Mouse (Mus musculus) CH12.LX (cell line): ENCODE measurements at regions not wholly inside any gene's neighbourhood (a gene's known extent, or its start where the extent isn't known, plus 50 kb on each side); places are given as distances from the start of the nearest gene placed in this dataset.

Experiments
- DNase-seq: peaks from one replicate; pipeline ENCODE4 v3.0.0-alpha.2; 2013; ENCODE audit errors: extremely low read depth
- H3K27ac ChIP-seq: 2 replicates; pipeline ENCODE4 v1.5.1; 2012; ENCODE audit warnings: low read depth, mild to moderate bottlenecking, control low read depth, moderate library complexity; ENCODE audit not compliant: insufficient read depth
- H3K27me3 ChIP-seq: replicated peaks from 2 replicates; pipeline ENCODE3; 2012; ENCODE audit warnings: inconsistent platforms
- H3K36me3 ChIP-seq, 2 experiments: replicated peaks in 1 of 2; 2 replicates each; pipeline versions ENCODE3 to v1.6.1; 2012; ENCODE audit warnings: inconsistent platforms in 1 of 2, low read length in 1 of 2, mild to moderate bottlenecking in 1 of 2, mixed read lengths in 1 of 2, moderate library complexity in 1 of 2; ENCODE audit not compliant: control insufficient read depth in 1 of 2, insufficient read depth in 1 of 2
- H3K4me1 ChIP-seq, 2 experiments: 2 replicates each; pipeline ENCODE4 v1.6.1; 2012; ENCODE audit warnings: inconsistent platforms in 1 of 2, moderate library complexity in 1 of 2; ENCODE audit not compliant: insufficient read depth in 2 of 2, control insufficient read depth in 1 of 2
- H3K4me2 ChIP-seq: 2 replicates; pipeline ENCODE4 v1.6.1; 2012; ENCODE audit warnings: low read depth, mild to moderate bottlenecking, control low read depth; ENCODE audit not compliant: poor library complexity, insufficient read depth, severe bottlenecking
- H3K4me3 ChIP-seq, 3 experiments: fragments of 150-350 bp in 1 of 3; sonication (generic) in 1 of 3; replicated peaks in 1 of 3; 2 replicates each; pipeline versions ENCODE3 to v1.5.1; 2011 to 2012; ENCODE audit warnings: low read depth in 2 of 3, low read length in 2 of 3, mild to moderate bottlenecking in 2 of 3, moderate library complexity in 2 of 3, control low read depth in 1 of 3, improper control_type of control experiment in 1 of 3, inconsistent platforms in 1 of 3, mixed read lengths in 1 of 3; ENCODE audit not compliant: poor library complexity in 1 of 3
- H3K79me2 ChIP-seq: replicated peaks from 2 replicates; pipeline ENCODE4 v1.6.1; 2012; ENCODE audit warnings: mild to moderate bottlenecking, moderate library complexity; ENCODE audit not compliant: control insufficient read depth, poor library complexity, insufficient read depth, severe bottlenecking; ENCODE audit errors: extremely low read depth
- H3K9ac ChIP-seq: 2 replicates; pipeline ENCODE4 v1.6.1; 2012; ENCODE audit warnings: low read depth, mild to moderate bottlenecking, control low read depth, moderate library complexity; ENCODE audit not compliant: insufficient read depth
- H3K9me3 ChIP-seq: replicated peaks from 2 replicates; pipeline ENCODE3; 2012; ENCODE audit warnings: low read length, inconsistent platforms, mixed read lengths
- CTCF ChIP-seq, 2 experiments: IDR thresholded peaks in 1 of 2; conservative IDR thresholded peaks in 1 of 2; 2 replicates each; pipeline ENCODE4 v1.5.1; 2011 to 2012; ENCODE audit warnings: low read depth in 2 of 2, low read length in 2 of 2, improper control_type of control experiment in 1 of 2, inconsistent platforms in 1 of 2, mild to moderate bottlenecking in 1 of 2, moderate library complexity in 1 of 2
- E2F4 ChIP-seq: IDR thresholded peaks from 2 replicates; pipeline ENCODE4 v1.6.1; 2011; ENCODE audit warnings: low read depth, low read length, improper control_type of control experiment; ENCODE audit not compliant: insufficient replicate concordance
- ELF1 ChIP-seq: IDR thresholded peaks from 2 replicates; pipeline ENCODE4 v1.6.1; 2014; ENCODE audit warnings: low read depth, mild to moderate bottlenecking, inconsistent platforms, low read length, improper control_type of control experiment
- EP300 ChIP-seq: IDR thresholded peaks from 2 replicates; pipeline ENCODE4 v1.6.1; 2011; ENCODE audit warnings: low read length, improper control_type of control experiment
- GABPA ChIP-seq: IDR thresholded peaks from 2 replicates; pipeline ENCODE4 v1.6.1; 2012; ENCODE audit warnings: low read depth, low read length, improper control_type of control experiment, inconsistent platforms; ENCODE audit not compliant: insufficient replicate concordance
- JUN ChIP-seq: IDR thresholded peaks from 2 replicates; pipeline ENCODE4 v1.6.1; 2011; ENCODE audit warnings: low read depth, mild to moderate bottlenecking, low read length, improper control_type of control experiment, moderate library complexity; ENCODE audit not compliant: insufficient read depth
- MEF2A ChIP-seq: IDR thresholded peaks from 2 replicates; pipeline ENCODE4 v1.6.1; 2014; ENCODE audit warnings: low read depth, mild to moderate bottlenecking, inconsistent platforms, low read length, improper control_type of control experiment, borderline replicate concordance
- MXI1 ChIP-seq: IDR thresholded peaks from 2 replicates; pipeline ENCODE4 v1.6.1; 2011; ENCODE audit warnings: mild to moderate bottlenecking, low read depth, low read length, improper control_type of control experiment
- MYC ChIP-seq: IDR thresholded peaks from 2 replicates; pipeline ENCODE4 v1.6.1; 2011; ENCODE audit warnings: low read depth, mild to moderate bottlenecking, improper control_type of control experiment, low read length
- NELFE ChIP-seq: IDR thresholded peaks from 2 replicates; pipeline ENCODE4 v1.6.1; 2011; ENCODE audit warnings: low read depth, low read length, improper control_type of control experiment
- NRF1 ChIP-seq: IDR thresholded peaks from 2 replicates; pipeline ENCODE4 v1.6.1; 2014; ENCODE audit warnings: low read depth, mild to moderate bottlenecking, inconsistent platforms, low read length, improper control_type of control experiment, moderate library complexity
- RCOR1 ChIP-seq: conservative IDR thresholded peaks from 2 replicates; pipeline ENCODE4 v1.6.1; 2012; ENCODE audit warnings: low read depth, mild to moderate bottlenecking, inconsistent platforms, low read length, improper control_type of control experiment
- SIN3A ChIP-seq: IDR thresholded peaks from 2 replicates; pipeline ENCODE4 v1.6.1; 2012; ENCODE audit warnings: low read length, improper control_type of control experiment, inconsistent platforms
- USF1 ChIP-seq: IDR thresholded peaks from 2 replicates; pipeline ENCODE4 v1.6.1; 2014; ENCODE audit warnings: low read depth, mild to moderate bottlenecking, inconsistent platforms, low read length, improper control_type of control experiment
- ZKSCAN1 ChIP-seq: IDR thresholded peaks from 2 replicates; pipeline ENCODE4 v1.6.1; 2012; ENCODE audit warnings: low read depth, inconsistent platforms, low read length, improper control_type of control experiment, borderline replicate concordance
- dilution Hi-C: fragments of 300-500 bp; cut with MboI; formaldehyde crosslinking; loops from 2 replicates; pipeline ENCODE4 v1.14.3; 2020; ENCODE audit warnings: low sequenced_read_pairs; ENCODE audit not compliant: extremely low pct_unique_long_range_greater_than_20kb, extremely low pct_ligation_motif_present
- in situ Hi-C: fragments of 300-500 bp; cut with MboI; formaldehyde crosslinking; loops from 3 replicates; pipeline ENCODE4 v1.14.3; 2019; ENCODE audit warnings: low sequenced_read_pairs, low pct_ligation_motif_present, low pct_unique_long_range_greater_than_20kb, mixed read lengths

- dilution Hi-C loops, result no loop called here
- Histone ChIP-seq H3K27ac (no peak overlapping the region), H3K9ac (no peak overlapping the region), H3K4me3 (no peak overlapping the region), H3K4me1 (no peaks in the 10 kb centered on the region), H3K36me3 (no peaks in the 10 kb centered on the region), H3K4me2 (no peak overlapping the region), H3K79me2 (no peaks in the 10 kb centered on the region), H3K27me3 (no peaks in the 10 kb centered on the region), H3K9me3 (no peaks in the 10 kb centered on the region)
- in situ Hi-C loops, result no loop called here
- no peak for DNase-seq
- TF ChIP-seq MYC (no peak), CTCF (conservative IDR thresholded peaks at IDR 0.05 in 1 of 2, IDR thresholded peaks at IDR 0.05 in 1 of 2; ENCODE audit: low read depth in 2 of 2, low read length in 2 of 2) (no peak), ELF1 (no peak), EP300 (no peak), SIN3A (no peak), USF1 (no peak), JUN (no peak), E2F4 (no peak)
Observed at GRCm38 (mm10) chr3:143193263-143193970, 311.6 kb upstream of the Pkn2 start.

- no peak overlapping the region for H3K9ac ChIP-seq
- DNase-seq, result no peak
- no peaks in the 10 kb centered on the region for H3K27me3 ChIP-seq
- H3K36me3 ChIP-seq, result no peaks in the 10 kb centered on the region
- TF ChIP-seq MXI1, result no peak
- no peak for TF ChIP-seq GABPA
- TF ChIP-seq CTCF (conservative IDR thresholded peaks at IDR 0.05 in 1 of 2, IDR thresholded peaks at IDR 0.05 in 1 of 2; ENCODE audit: low read depth in 2 of 2, low read length in 2 of 2), result no peak
- no peak for TF ChIP-seq MYC
- TF ChIP-seq E2F4, result no peak
- TF ChIP-seq NELFE, result no peak
- TF ChIP-seq RCOR1, result no peak
- no peak for TF ChIP-seq ZKSCAN1
- no peak for TF ChIP-seq NRF1
- TF ChIP-seq MEF2A, result no peak
- peaks cover 0 to 3% of the 10 kb centered on the region in 2 experiments; a peak in 1 of 4 replicates for H3K4me1 ChIP-seq
- dilution Hi-C loops (no loop called here), in situ Hi-C loops (no loop called here)
- no peaks in the 10 kb centered on the region for H3K9me3 ChIP-seq
- no peak overlapping the region for H3K4me3 ChIP-seq
- H3K27ac ChIP-seq, result no peak overlapping the region
- H3K79me2 ChIP-seq, result no peaks in the 10 kb centered on the region
- no peak overlapping the region for H3K4me2 ChIP-seq
Observed at GRCm38 (mm10) chr3:143188931-143189330, 307.1 kb upstream of the Pkn2 start.
